Mouse (Mus musculus) bone marrow, adult 2 months (tissue): ENCODE data around the gene Sgsm3. TPM values are rescaled to one million over a fixed set of nuclear protein-coding genes. Genes with fewer than 3 reads are reported as not detected.

Experiments used
- H3K27ac ChIP-seq: fragments of 200-500 bp; 2 replicates; pipeline ENCODE4 v1.5.1; 2012; ENCODE audit warnings: low read depth, mild to moderate bottlenecking, control low read depth, inconsistent platforms, low read length; ENCODE audit not compliant: control insufficient read depth, poor library complexity, insufficient read depth
- H3K4me1 ChIP-seq: fragments of 200-500 bp; 2 replicates; pipeline ENCODE4 v1.6.1; 2011; ENCODE audit warnings: low read length; ENCODE audit not compliant: control insufficient read depth, insufficient read depth
- H3K4me3 ChIP-seq: fragments of 200-500 bp; replicated peaks from 2 replicates; pipeline ENCODE3; 2011; ENCODE audit warnings: mild to moderate bottlenecking, low read depth, low read length, control low read depth; ENCODE audit not compliant: control insufficient read depth
- CTCF ChIP-seq: fragments of 200-500 bp; IDR thresholded peaks from 2 replicates; pipeline ENCODE4 v1.5.1; 2011; ENCODE audit warnings: low read length, control low read depth; ENCODE audit not compliant: control insufficient read depth, insufficient read depth
- POLR2A ChIP-seq: fragments of 200-500 bp; IDR thresholded peaks from 2 replicates; pipeline ENCODE4 v1.6.1; 2011; ENCODE audit warnings: low read depth, mild to moderate bottlenecking, control low read depth, low read length, borderline replicate concordance; ENCODE audit not compliant: control insufficient read depth
- WGBS: fragments of 180-500 bp; shearing (Covaris S2); methylation state at CpG from one replicate; pipeline ENCODE4 v1.1.7; 2018; 5-methylcytosine and 5-hydroxymethylcytosine counted together
- polyA plus RNA-seq: library from polyadenylated mRNA; stranded (reverse); fragments of >200 nt; gene quantifications from 2 replicates; pipeline ENCODE4 v1.2.4, GENCODE M21; 2011; ENCODE audit warnings: low replicate concordance; ENCODE audit not compliant: missing spikeins, insufficient read depth, insufficient read length

Gene Sgsm3
- polyA plus RNA-seq, 1 experiment = 8.3 TPM

- WGBS = 88% methylated on average over 5 of the region's 5 CpGs
- Histone ChIP-seq H3K4me3 (no peak overlapping the region), H3K27ac (no peak overlapping the region), H3K4me1 (no peaks in the 10 kb centered on the region)
- TF ChIP-seq POLR2A = no peak
- no peak for TF ChIP-seq CTCF
These were observed 17.4 kb downstream of the Sgsm3 start for GRCm38 (mm10) chr15:80994959-80995358.

- Histone ChIP-seq H3K4me1 (no peaks in the 10 kb centered on the region), H3K27ac (no peak overlapping the region), H3K4me3 (no peak overlapping the region)
- no peak for TF ChIP-seq POLR2A
- no peak for TF ChIP-seq CTCF
- WGBS = 85% methylated on average over 6 of the region's 6 CpGs
These were observed 18.7 kb downstream of the Sgsm3 start for GRCm38 (mm10) chr15:80996090-80996835.

- Histone ChIP-seq H3K4me1 (no peaks in the 10 kb centered on the region), H3K4me3 (no peak overlapping the region), H3K27ac (no peak overlapping the region)
- TF ChIP-seq CTCF (no peak), POLR2A (no peak)
- 75% methylated on average over 1 of the region's 1 CpGs for WGBS
These were observed 19.5 kb downstream of the Sgsm3 start for GRCm38 (mm10) chr15:80997077-80997476.

- Histone ChIP-seq H3K27ac (no peak overlapping the region), H3K4me1 (no peaks in the 10 kb centered on the region), H3K4me3 (no peak overlapping the region)
- WGBS = 41% methylated on average over 3 of the region's 4 CpGs
- TF ChIP-seq CTCF (no peak), POLR2A (no peak)
These were observed 23.0 kb downstream of the Sgsm3 start for GRCm38 (mm10) chr15:81000419-81001138.

GRCm38 (mm10) chr15:81006127-81006735 lies 28.7 kb downstream of the Sgsm3 start:
- WGBS = 92% methylated on average over 10 of the region's 10 CpGs
- TF ChIP-seq CTCF (no peak), POLR2A (no peak)
- no peaks in the 10 kb centered on the region for H3K4me1 ChIP-seq
- H3K4me3 ChIP-seq = no peak overlapping the region
- H3K27ac ChIP-seq = no peak overlapping the region

- H3K4me1 ChIP-seq = no peaks in the 10 kb centered on the region
- H3K4me3 ChIP-seq = no peak overlapping the region
- H3K27ac ChIP-seq = no peak overlapping the region
- TF ChIP-seq POLR2A (no peak), CTCF (no peak)
- 89% methylated on average over 9 of the region's 9 CpGs for WGBS
These were observed 29.8 kb downstream of the Sgsm3 start for GRCm38 (mm10) chr15:81007339-81007738.

GRCm38 (mm10) chr15:81007905-81008304 lies 30.3 kb downstream of the Sgsm3 start:
- no peak overlapping the region for H3K4me3 ChIP-seq
- no peak for TF ChIP-seq CTCF
- no peak for TF ChIP-seq POLR2A
- WGBS = 89% methylated on average over 8 of the region's 8 CpGs

GRCm38 (mm10) chr15:81008689-81009123 lies 31.1 kb downstream of the Sgsm3 start:
- Histone ChIP-seq H3K4me1 (no peaks in the 10 kb centered on the region), H3K4me3 (no peak overlapping the region), H3K27ac (no peak overlapping the region)
- WGBS = 80% methylated on average over 10 of the region's 10 CpGs
- peak; percentile 70 for TF ChIP-seq CTCF
- TF ChIP-seq POLR2A = no peak

More at GRCm38 (mm10) chr15:81007905-81008304, 30.3 kb downstream of the Sgsm3 start:
- H3K27ac ChIP-seq = no peak overlapping the region
- no peaks in the 10 kb centered on the region for H3K4me1 ChIP-seq
